Mouse (Mus musculus) liver, postnatal 0 days (tissue): ENCODE results near the gene Osbpl3. TPM values are rescaled to one million over a fixed set of nuclear protein-coding genes. Genes with fewer than 3 reads are reported as not detected.

ENCODE experiments used
- ATAC-seq: fragments of 200-750 bp; cut with Nextera tagmentation; 2 replicates; pipeline ENCODE4 v1.8.0; 2017; ENCODE audit warnings: mild to moderate bottlenecking, moderate library complexity
- DNase-seq: peaks from one replicate; pipeline ENCODE4 v3.0.0-alpha.2; 2016
- H3K27ac ChIP-seq: fragments of 300-500 bp; sonication (generic); 2 replicates; pipeline ENCODE4 v1.5.1; 2014; ENCODE audit warnings: antibody characterized with exemption, moderate library complexity, mild to moderate bottlenecking, low read depth
- H3K27me3 ChIP-seq: fragments of 300-500 bp; sonication (generic); 2 replicates; pipeline ENCODE4 v1.6.1; 2014; ENCODE audit warnings: low read length, control low read depth, mixed read lengths; ENCODE audit not compliant: insufficient read depth
- H3K36me3 ChIP-seq: fragments of 300-500 bp; sonication (generic); replicated peaks from 2 replicates; pipeline ENCODE4 v1.6.1; 2014; ENCODE audit warnings: mild to moderate bottlenecking, control low read depth, low read length, moderate library complexity, mixed read lengths; ENCODE audit not compliant: insufficient read depth
- H3K4me1 ChIP-seq: fragments of 300-500 bp; sonication (generic); 2 replicates; pipeline ENCODE4 v1.6.1; 2014; ENCODE audit warnings: antibody characterized with exemption, mild to moderate bottlenecking, control low read depth; ENCODE audit not compliant: insufficient read depth
- H3K4me2 ChIP-seq: fragments of 300-500 bp; sonication (generic); 2 replicates; pipeline ENCODE4 v1.6.1; 2014; ENCODE audit warnings: low read depth, mild to moderate bottlenecking, low read length, moderate library complexity, mixed read lengths
- H3K4me3 ChIP-seq: fragments of 300-500 bp; sonication (generic); 2 replicates; pipeline ENCODE4 v1.5.1; 2014; ENCODE audit warnings: low read depth, low read length
- H3K9ac ChIP-seq: fragments of 300-500 bp; sonication (generic); replicated peaks from 2 replicates; pipeline ENCODE4 v1.6.1; 2014; ENCODE audit warnings: mild to moderate bottlenecking, moderate library complexity
- H3K9me3 ChIP-seq: fragments of 300-500 bp; sonication (generic); 2 replicates; pipeline ENCODE4 v1.6.1; 2016; ENCODE audit warnings: mild to moderate bottlenecking, control low read depth, low read length, mixed read lengths
- CTCF ChIP-seq: sonication (generic); IDR thresholded peaks from 2 replicates; pipeline ENCODE4 v1.5.1; 2016; ENCODE audit warnings: antibody characterized with exemption, low read depth
- EP300 ChIP-seq: IDR thresholded peaks from 2 replicates; pipeline ENCODE4 v1.6.1; 2016; ENCODE audit warnings: antibody characterized with exemption, low read depth, mild to moderate bottlenecking
- WGBS: fragments of 180-500 bp; shearing (Covaris S2); extraction: QIAGEN DNeasy Blood & Tissue Kit; methylation state at CpG from one replicate; pipeline ENCODE4 v1.1.7; 2014; ENCODE audit not compliant: insufficient replicate concordance; 5-methylcytosine and 5-hydroxymethylcytosine counted together
- polyA plus RNA-seq: library from polyadenylated mRNA; unstranded; fragments of >200 nt; fragmentation: Nextera tagmentation; extraction: Ambion mirVana; gene quantifications from 2 replicates; pipeline ENCODE4 v1.2.1, GENCODE M21; 2015

Gene Osbpl3
- polyA plus RNA-seq, 1 experiment from 2014 or later, result 0.96 TPM

GRCm38 (mm10) chr6:50403524-50403923, 52.5 kb downstream of the Osbpl3 start:
- H3K4me3 ChIP-seq, result no peak overlapping the region
- WGBS, result 90% methylated on average over 4 of the region's 4 CpGs
- no peak overlapping the region for H3K4me2 ChIP-seq
- no peaks in the 10 kb centered on the region for H3K36me3 ChIP-seq
- H3K9me3 ChIP-seq, result no peaks in the 10 kb centered on the region
- no peak overlapping the region for H3K27ac ChIP-seq
- H3K27me3 ChIP-seq, result no peaks in the 10 kb centered on the region
- H3K4me1 ChIP-seq, result no peaks in the 10 kb centered on the region
- ATAC-seq (no peak), DNase-seq (no peak)
- TF ChIP-seq EP300 (no peak), CTCF (no peak)
- H3K9ac ChIP-seq, result no peak overlapping the region

- ATAC-seq, result no peak
- no peak overlapping the region for H3K27ac ChIP-seq
- 81% methylated on average over 4 of the region's 4 CpGs for WGBS
- H3K4me3 ChIP-seq, result no peak overlapping the region
- H3K9me3 ChIP-seq, result no peaks in the 10 kb centered on the region
- H3K27me3 ChIP-seq, result no peaks in the 10 kb centered on the region
- no peak for TF ChIP-seq CTCF
- TF ChIP-seq EP300, result no peak
- no peaks in the 10 kb centered on the region for H3K36me3 ChIP-seq
- no peak overlapping the region for H3K9ac ChIP-seq
- H3K4me2 ChIP-seq, result no peak overlapping the region
- no peaks in the 10 kb centered on the region for H3K4me1 ChIP-seq
- DNase-seq, result no peak
Measured at GRCm38 (mm10) chr6:50402872-50403271, 53.1 kb downstream of the Osbpl3 start.

GRCm38 (mm10) chr6:50400234-50400633, 55.8 kb downstream of the Osbpl3 start:
- no peak overlapping the region for H3K9ac ChIP-seq
- H3K27ac ChIP-seq, result no peak overlapping the region
- ATAC-seq (no peak), DNase-seq (no peak)
- no peaks in the 10 kb centered on the region for H3K9me3 ChIP-seq
- no peak overlapping the region for H3K4me2 ChIP-seq
- 78% methylated on average over 6 of the region's 6 CpGs for WGBS
- no peaks in the 10 kb centered on the region for H3K27me3 ChIP-seq
- H3K4me3 ChIP-seq, result no peak overlapping the region
- no peaks in the 10 kb centered on the region for H3K36me3 ChIP-seq
- TF ChIP-seq EP300 (no peak), CTCF (no peak)
- no peaks in the 10 kb centered on the region for H3K4me1 ChIP-seq

- ATAC-seq (no peak), DNase-seq (no peak)
- no peak overlapping the region for H3K27ac ChIP-seq
- no peaks in the 10 kb centered on the region for H3K36me3 ChIP-seq
- H3K4me2 ChIP-seq, result no peak overlapping the region
- no peaks in the 10 kb centered on the region for H3K27me3 ChIP-seq
- TF ChIP-seq EP300, result no peak
- TF ChIP-seq CTCF, result no peak
- no peak overlapping the region for H3K4me3 ChIP-seq
- no peaks in the 10 kb centered on the region for H3K4me1 ChIP-seq
- no peak overlapping the region for H3K9ac ChIP-seq
- WGBS, result 62% methylated on average over 6 of the region's 7 CpGs
- H3K9me3 ChIP-seq, result no peaks in the 10 kb centered on the region
Measured at GRCm38 (mm10) chr6:50399427-50400195, 56.4 kb downstream of the Osbpl3 start.

- H3K27ac ChIP-seq, result no peak overlapping the region
- no peak for ATAC-seq
- no peaks in the 10 kb centered on the region for H3K36me3 ChIP-seq
- H3K27me3 ChIP-seq, result no peaks in the 10 kb centered on the region
- H3K4me2 ChIP-seq, result no peak overlapping the region
- WGBS, result 86% methylated on average over 6 of the region's 6 CpGs
- no peak overlapping the region for H3K9ac ChIP-seq
- no peak overlapping the region for H3K4me3 ChIP-seq
- DNase-seq, result no peak
- no peaks in the 10 kb centered on the region for H3K4me1 ChIP-seq
- TF ChIP-seq CTCF (no peak), EP300 (no peak)
- no peaks in the 10 kb centered on the region for H3K9me3 ChIP-seq
Measured at GRCm38 (mm10) chr6:50398324-50398723, 57.7 kb downstream of the Osbpl3 start.

GRCm38 (mm10) chr6:50397116-50397515, 58.9 kb downstream of the Osbpl3 start:
- H3K36me3 ChIP-seq, result no peaks in the 10 kb centered on the region
- H3K27ac ChIP-seq, result no peak overlapping the region
- DNase-seq (no peak), ATAC-seq (no peak)
- 70% methylated on average over 5 of the region's 5 CpGs for WGBS
- no peak overlapping the region for H3K9ac ChIP-seq
- no peak overlapping the region for H3K4me2 ChIP-seq
- no peak overlapping the region for H3K4me3 ChIP-seq
- no peaks in the 10 kb centered on the region for H3K27me3 ChIP-seq
- no peaks in the 10 kb centered on the region for H3K4me1 ChIP-seq
- TF ChIP-seq CTCF (no peak), EP300 (no peak)
- H3K9me3 ChIP-seq, result no peaks in the 10 kb centered on the region
